Mouse (Mus musculus) adrenal gland, adult 10 weeks (tissue): ENCODE measurements around the gene Rab22a. TPM values are rescaled to one million over a fixed set of nuclear protein-coding genes. Genes with fewer than 3 reads are reported as not detected.

Experiments
- polyA plus RNA-seq: library from polyadenylated mRNA; stranded (reverse); fragments of 350-450 nt; fragmentation: Illumina TruSeq; extraction: RNeasy Lipid Tissue Mini Kit (QIAGEN cat#74804); gene quantifications from one replicate; pipeline ENCODE4 v1.2.3, GENCODE M21; 2014; ENCODE audit warnings: low read depth, low replicate concordance

The Rab22a gene
- 43.9 TPM for polyA plus RNA-seq

GRCm38 (mm10) chr2:173659057-173659925 is at the start of gene Rab22a:
Gene Rab22a (plus strand): TSS chr2:173659760.

GRCm38 (mm10) chr2:173719115-173719514 is 59.6 kb downstream of the Rab22a start, which contains the start of gene 1700010B08Rik:
Gene 1700010B08Rik (plus strand): TSS chr2:173719415.

GRCm38 (mm10) chr2:173737222-173737989 is 77.8 kb downstream of the Rab22a start, which contains the start of gene Vapb:
Gene Vapb (plus strand): TSS chr2:173737511.

Other genes with a start within 250 kb of the Rab22a start
- gene 1700021F07Rik, start 137.2 kb upstream of the Rab22a start, polyA plus RNA-seq, result not detected
- not detected for gene Ankrd60, start 81.4 kb upstream of the Rab22a start, polyA plus RNA-seq
- not detected for gene 1700010B08Rik, start 59.7 kb downstream of the Rab22a start, polyA plus RNA-seq
- 317 TPM for gene Vapb, start 77.8 kb downstream of the Rab22a start, polyA plus RNA-seq